Mouse (Mus musculus) hematopoietic stem cell, adult 5-6 weeks (primary cell): ENCODE results near the gene Dnajc17. TPM values are rescaled to one million over a fixed set of nuclear protein-coding genes. Genes with fewer than 3 reads are reported as not detected.

ENCODE experiments used
- ATAC-seq, 2 experiments: fragments of 125-278 bp in 1 of 2; replicated peaks in 1 of 2; 2 replicates each; pipeline ENCODE4 v1.8.0; 2016 to 2017; ENCODE audit warnings: inconsistent platforms in 2 of 2, mild to moderate bottlenecking in 2 of 2, moderate number of reproducible peaks in 2 of 2, low read depth in 1 of 2, moderate TSS enrichment in 1 of 2; ENCODE audit not compliant: low FRiP score in 2 of 2, poor library complexity in 2 of 2, severe bottlenecking in 2 of 2, insufficient read depth in 1 of 2, low TSS enrichment in 1 of 2
- total RNA-seq: library from RNA; stranded (forward); fragments of 172-1452, 232-1000 nt; gene quantifications from 2 replicates; pipeline ENCODE4 v1.2.3, GENCODE M21; 2017

Gene Dnajc17
- 37.1 and 64.7 TPM in 2 replicates for total RNA-seq

- peak; percentile 98 to 99 for ATAC-seq
Measured at GRCm38 (mm10) chr2:119208344-119209175, at the start of gene Dnajc17, which contains the start of gene Zfyve19. Gene Dnajc17 (minus strand): TSS chr2:119208795. Gene Zfyve19 (plus strand): TSS chr2:119208617.

- ATAC-seq = no peak
Measured at GRCm38 (mm10) chr2:119254976-119255375, 46.4 kb upstream of the Dnajc17 start.

GRCm38 (mm10) chr2:119250826-119251478, 42.4 kb upstream of the Dnajc17 start:
- ATAC-seq = peak; percentile 89 to 90

- no peak for ATAC-seq
Measured at GRCm38 (mm10) chr2:119250377-119250776, 41.8 kb upstream of the Dnajc17 start.

- ATAC-seq = 0 out of 4 replicates have a peak, but pooled peaks of 1 of the 2 experiments have one; percentile 43
Measured at GRCm38 (mm10) chr2:119249592-119250061, 41.0 kb upstream of the Dnajc17 start.

- no peak for ATAC-seq
Measured at GRCm38 (mm10) chr2:119247904-119248303, 39.3 kb upstream of the Dnajc17 start.

- ATAC-seq = no peak
Measured at GRCm38 (mm10) chr2:119245246-119245645, 36.7 kb upstream of the Dnajc17 start.

GRCm38 (mm10) chr2:119242548-119242947, 34.0 kb upstream of the Dnajc17 start:
- ATAC-seq = no peak

GRCm38 (mm10) chr2:119240819-119241186, 32.2 kb upstream of the Dnajc17 start:
- ATAC-seq = no peak

- peak; percentile 57 to 58; a peak in 3 of 4 replicates for ATAC-seq
Measured at GRCm38 (mm10) chr2:119240075-119240818, 31.7 kb upstream of the Dnajc17 start.

GRCm38 (mm10) chr2:119238671-119239070, 30.1 kb upstream of the Dnajc17 start:
- no peak for ATAC-seq

- 0 out of 4 replicates have a peak, but pooled peaks of 1 of the 2 experiments have one; percentile 46 for ATAC-seq
Measured at GRCm38 (mm10) chr2:119237871-119238220, 29.3 kb upstream of the Dnajc17 start.

- no peak for ATAC-seq
Measured at GRCm38 (mm10) chr2:119237210-119237870, 28.7 kb upstream of the Dnajc17 start, which contains the start of gene Spint1. Gene Spint1 (plus strand): TSS chr2:119237362.

GRCm38 (mm10) chr2:119236682-119237209, 28.2 kb upstream of the Dnajc17 start:
- no peak for ATAC-seq

- no peak for ATAC-seq
Measured at GRCm38 (mm10) chr2:119229775-119230704, 21.4 kb upstream of the Dnajc17 start, which contains the start of gene Ppp1r14d. Gene Ppp1r14d (minus strand): TSS chr2:119229906.

GRCm38 (mm10) chr2:119209176-119209507, 547 bp upstream of the Dnajc17 start:
- peak in 1 of 2 experiments; percentile 9; a peak in 1 of 4 replicates for ATAC-seq
